Mouse (Mus musculus) left cerebral cortex, adult 2 months (tissue): ENCODE measurements around the gene Tmem184a. TPM values are rescaled to one million over a fixed set of nuclear protein-coding genes. Genes with fewer than 3 reads are reported as not detected.

Source experiments
- DNase-seq, 2 experiments: peaks; one replicate each; pipeline ENCODE4 v3.0.0; 2021 to 2022; ENCODE audit warnings: low spot score in 2 of 2, mixed read lengths in 1 of 2; ENCODE audit errors: extremely low spot score in 1 of 2
- H3K27ac ChIP-seq: fragments of 200-600 bp; 2 replicates; pipeline ENCODE4 v1.8.1; 2022
- H3K4me3 ChIP-seq: fragments of 200-600 bp; 2 replicates; pipeline ENCODE4 v1.8.1; 2022
- CTCF ChIP-seq: fragments of 200-600 bp; IDR thresholded peaks from 2 replicates; pipeline ENCODE4 v1.8.1; 2022; ENCODE audit warnings: antibody characterized with exemption, mild to moderate bottlenecking, moderate library complexity
- intact Hi-C: fragments of 180-260 bp; cut with DNase I; formaldehyde crosslinking; loops from one replicate; pipeline ENCODE4 v1.15.1; 2025
- microRNA-seq, 2 experiments: library from miRNA; unstranded; fragments of <30 nt; microRNA quantifications; one replicate each; pipeline ENCODE4 v1.2.0; 2021
- total RNA-seq, 2 experiments: library from RNA; stranded (reverse); gene quantifications; 2 replicates each; pipeline ENCODE4 v1.2.3; 2021

Tmem184a gene
- total RNA-seq, 2 experiments from 2014 or later, result 0.58 to 0.63 TPM

- intact Hi-C loops, result no loop called here
- peak; percentile 1; the same call in 1 of the 2 replicates for TF ChIP-seq CTCF
- DNase-seq, result no peak
- no peak overlapping the region for H3K27ac ChIP-seq
- no peak overlapping the region for H3K4me3 ChIP-seq
Observed at GRCm38 (mm10) chr5:139789466-139789865, 30.3 kb downstream of the Tmem184a start.

DNA sequence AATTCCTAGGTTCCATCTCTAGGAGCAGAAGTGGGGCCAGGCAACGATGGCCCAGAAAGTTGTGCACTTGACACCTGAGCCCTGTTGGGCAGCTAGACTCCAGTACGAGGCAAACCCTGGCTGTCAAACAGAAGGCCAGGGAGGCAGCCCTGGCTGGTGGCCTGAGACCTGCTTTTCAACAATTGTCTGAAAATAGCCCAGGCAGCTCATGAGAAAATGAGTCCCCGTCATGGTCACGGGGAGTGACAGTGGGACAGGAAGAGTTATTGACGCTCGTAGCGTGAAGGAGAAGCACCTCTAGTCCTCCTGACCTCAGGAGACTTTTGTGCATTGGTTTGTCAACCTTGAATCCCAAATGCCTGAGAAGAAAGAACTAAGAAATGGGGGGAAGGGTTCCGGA, 38.3 kb downstream of the Tmem184a start:
- DNase-seq, result no peak
- no peak for TF ChIP-seq CTCF
- intact Hi-C loops, result no loop called here
- no peak overlapping the region for H3K4me3 ChIP-seq
- no peak overlapping the region for H3K27ac ChIP-seq

GRCm38 (mm10) chr5:139776966-139777365, 42.8 kb downstream of the Tmem184a start:
- intact Hi-C loops, result loop anchor here (5.0 kb wide), 1 partner anchor 40 kb away; the partner anchor contains the start of gene Tmem184a
- no peak for DNase-seq
- no peak overlapping the region for H3K27ac ChIP-seq
- H3K4me3 ChIP-seq, result no peak overlapping the region
- TF ChIP-seq CTCF, result no peak

DNA sequence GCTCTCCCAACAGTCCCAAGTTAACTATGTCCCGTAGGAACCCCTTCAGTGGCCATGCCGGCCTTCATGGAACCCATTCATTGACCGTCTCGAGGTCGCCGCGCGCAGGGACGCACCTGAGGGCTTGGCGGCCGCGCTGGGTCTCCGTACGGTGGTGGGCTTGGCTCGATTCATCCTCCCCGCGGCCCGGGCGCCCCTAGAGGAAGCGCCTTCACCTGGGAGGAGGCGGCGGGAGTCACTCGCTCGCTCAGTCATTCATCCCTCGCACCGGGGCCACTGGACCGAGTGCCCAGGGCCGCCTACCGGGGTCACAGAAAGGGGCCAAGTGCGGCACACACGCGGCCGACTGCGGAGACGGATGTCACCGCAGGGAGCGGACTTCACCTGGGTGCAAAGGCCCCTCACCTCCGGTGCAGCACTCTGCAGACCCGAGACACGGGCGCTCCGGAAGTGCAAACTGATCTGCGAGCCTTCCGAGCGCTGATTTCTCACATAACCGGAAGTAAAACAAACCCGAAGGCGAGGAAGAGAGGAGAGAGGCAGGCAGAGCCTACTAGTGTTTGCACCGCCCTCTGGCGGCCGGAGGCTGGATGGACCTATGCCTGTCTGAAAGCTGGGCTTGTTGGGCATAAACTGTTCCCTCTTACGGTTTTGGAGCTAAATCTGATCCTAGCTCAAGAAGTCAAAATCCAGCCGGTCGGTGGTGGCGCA, 44.3 kb downstream of the Tmem184a start, which contains the start of gene Ints1:
Gene Ints1 (minus strand): TSS at position 459 of the 711 bp plus-strand sequence.
- intact Hi-C loops, result loop anchor here (2.0 to 5.0 kb wide), 2 partner anchors 42 to 51 kb away; partner anchors contain the start of genes Gm26938, Psmg3 and Tmem184a
- peak; percentile 92 to 96 for DNase-seq
- TF ChIP-seq CTCF, result peak; percentile 96
- Histone ChIP-seq H3K27ac (peak within 1 kb of the TSS; percentile 80), H3K4me3 (peak within 1 kb of the TSS; percentile 94)

GRCm38 (mm10) chr5:139768216-139768615, 51.5 kb downstream of the Tmem184a start:
- Histone ChIP-seq H3K4me3 (no peak overlapping the region), H3K27ac (no peak overlapping the region)
- no peak for TF ChIP-seq CTCF
- DNase-seq, result no peak
- intact Hi-C loops, result no loop called here

GRCm38 (mm10) chr5:139764296-139764695, 55.4 kb downstream of the Tmem184a start:
- TF ChIP-seq CTCF, result peak; percentile 56
- Histone ChIP-seq H3K27ac (no peak overlapping the region), H3K4me3 (no peak overlapping the region)
- no peak for DNase-seq
- intact Hi-C loops, result no loop called here

DNA sequence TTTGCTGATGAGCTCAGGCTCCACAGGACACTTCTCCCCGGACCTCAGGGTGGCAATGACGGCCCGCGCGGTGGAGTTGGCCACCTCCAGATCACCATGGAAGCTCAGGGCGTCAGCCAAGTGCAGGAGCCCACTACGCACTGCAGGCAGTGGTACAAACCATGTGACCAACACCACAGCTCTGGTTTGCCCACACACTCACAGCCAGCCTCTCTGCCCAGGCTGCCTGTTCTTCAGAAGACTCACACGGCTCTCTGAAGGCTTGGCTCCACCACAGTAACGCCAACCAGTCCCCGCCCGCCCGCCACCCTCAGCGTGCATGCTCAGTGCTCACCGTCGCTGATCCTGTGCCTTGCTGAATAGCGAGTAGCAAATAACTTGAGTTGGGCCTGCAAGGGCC, 61.6 kb downstream of the Tmem184a start:
- intact Hi-C loops, result no loop called here
- TF ChIP-seq CTCF, result no peak
- Histone ChIP-seq H3K27ac (peak overlapping the region; percentile 67), H3K4me3 (no peak overlapping the region)
- DNase-seq, result peak; percentile 48 to 65

DNA sequence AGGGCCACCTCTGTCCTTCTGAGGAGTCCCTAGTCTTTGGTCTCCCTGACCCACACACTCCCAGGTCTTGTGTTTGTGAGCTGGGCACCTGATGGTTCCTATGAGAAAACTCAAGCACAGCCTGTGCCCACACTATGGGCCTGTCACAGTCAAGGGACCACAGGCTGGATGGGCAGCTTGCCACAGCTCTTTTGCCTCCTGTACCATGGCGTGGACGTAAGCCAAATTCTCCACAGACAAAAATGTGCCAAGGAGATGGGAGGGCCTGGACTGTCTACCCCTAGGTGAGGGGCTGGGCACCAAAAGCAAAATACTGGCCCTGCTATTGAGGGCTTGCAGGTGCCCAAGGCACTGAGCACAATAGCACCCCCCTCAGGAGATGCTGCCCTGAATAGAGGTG, 63.1 kb downstream of the Tmem184a start:
- TF ChIP-seq CTCF, result no peak
- DNase-seq, result no peak

GRCm38 (mm10) chr5:139756135-139756534, 63.6 kb downstream of the Tmem184a start:
- intact Hi-C loops, result no loop called here
- Histone ChIP-seq H3K27ac (no peak overlapping the region), H3K4me3 (no peak overlapping the region)
- no peak for TF ChIP-seq CTCF
- no peak for DNase-seq

More for the DNA sequence above, 63.1 kb downstream of the Tmem184a start:
- H3K4me3 ChIP-seq, result no peak overlapping the region
- intact Hi-C loops, result no loop called here
- no peak overlapping the region for H3K27ac ChIP-seq

DNA sequence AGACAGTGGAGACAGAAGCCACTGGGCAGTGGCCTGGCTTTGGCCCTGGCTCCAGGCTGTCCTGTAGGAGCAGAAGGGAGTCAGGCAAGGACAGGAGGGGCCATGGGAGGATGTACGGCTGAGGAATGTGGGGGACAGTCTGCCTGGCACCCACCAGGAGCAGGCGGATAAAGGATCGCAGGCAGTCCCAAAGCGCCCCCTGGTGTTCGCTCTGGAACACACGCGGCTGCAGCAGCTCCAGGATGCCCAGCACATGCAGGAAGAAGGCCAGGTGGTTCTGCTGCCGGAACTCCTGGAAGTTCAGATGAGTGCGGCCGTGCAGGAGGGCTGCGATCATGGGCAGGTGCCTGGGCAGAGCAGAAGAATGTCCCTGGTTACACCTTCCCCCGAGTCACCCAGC, 65.0 kb downstream of the Tmem184a start:
- peak; percentile 86 for TF ChIP-seq CTCF
- intact Hi-C loops, result no loop called here
- Histone ChIP-seq H3K4me3 (no peak overlapping the region), H3K27ac (no peak overlapping the region)
- peak; percentile 65 to 73 for DNase-seq

Small RNA genes lying within 50 kb of the gene (microRNA-seq; reads per million reads assigned to microRNA genes)
- 4.3 to 4.6 reads per million in 2 experiments for gene Mir7037

Other genes starting within 250 kb of the Tmem184a start
- 1 to 10 TPM; 2.2 to 3.7 TPM for gene Micall2, start 83.6 kb downstream of the Tmem184a start, total RNA-seq
- gene Ints1, start 44.2 kb downstream of the Tmem184a start, total RNA-seq, result 100 to 1,000 TPM in 1 of 2 experiments, 10 to 100 TPM in 1; 91.9 to 102 TPM
- 10 to 100 TPM in 1 of 2 experiments, 1 to 10 TPM in 1; 8.9 to 11.5 TPM for gene Mafk, start 28.4 kb downstream of the Tmem184a start, total RNA-seq
- gene Gm26938, start 6.5 kb upstream of the Tmem184a start, total RNA-seq, result not detected
- gene Psmg3, start 7.0 kb upstream of the Tmem184a start, total RNA-seq, result 10 to 100 TPM; 18.0 to 20.3 TPM
- 10 to 100 TPM; 34.5 to 38.1 TPM for gene Elfn1, start 88.0 kb upstream of the Tmem184a start, total RNA-seq